Mouse (Mus musculus) lung, postnatal 36 days (tissue): ENCODE data around the gene Fgfr2.

Source experiments
- DNase-seq: peaks from one replicate; pipeline ENCODE4 v3.0.0; 2022; ENCODE audit warnings: mixed read lengths

Fgfr2 gene

DNA sequence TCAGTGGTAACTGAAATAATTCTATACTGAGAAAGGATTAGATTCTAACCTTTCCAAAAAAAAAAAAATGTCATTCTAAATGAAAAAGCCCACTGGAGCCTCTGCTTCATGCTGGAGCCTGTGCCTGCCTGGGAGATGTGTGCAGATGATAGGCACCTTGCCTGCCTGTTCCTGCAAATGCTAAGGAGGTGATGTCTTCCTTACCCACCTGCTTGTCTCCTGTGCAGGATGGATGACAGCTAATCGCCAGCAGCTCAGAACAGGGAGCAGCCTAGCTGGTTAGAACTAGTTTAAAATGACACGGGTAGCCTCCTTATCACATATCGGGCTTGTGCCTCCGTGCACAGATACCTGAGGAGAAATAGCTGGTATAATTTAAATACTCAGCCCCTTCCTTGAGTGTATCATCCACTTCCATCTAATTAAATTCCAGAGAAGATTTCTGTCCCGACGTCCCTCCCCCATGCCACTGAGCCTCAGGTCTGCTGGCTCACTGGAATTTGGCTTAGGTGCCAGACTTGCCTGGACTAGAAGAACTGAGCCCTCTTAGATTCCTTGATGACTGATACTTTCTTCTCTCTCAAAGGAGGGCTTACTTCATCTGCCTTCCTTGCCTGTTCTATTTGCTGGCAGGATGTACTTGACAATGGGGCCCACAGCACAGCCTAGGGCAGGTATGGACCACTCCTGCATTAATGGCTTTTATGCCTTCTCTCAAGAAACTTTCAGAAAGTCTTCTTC, 2782.6 kb downstream of the Fgfr2 start:
- DNase-seq, result no peak

- no peak for DNase-seq
Observed at GRCm38 (mm10) chr7:130337601-130338000, 2785.5 kb downstream of the Fgfr2 start.

- DNase-seq, result no peak
Observed at GRCm38 (mm10) chr7:130335440-130336051, 2787.6 kb downstream of the Fgfr2 start.

GRCm38 (mm10) chr7:130332515-130333220, 2790.5 kb downstream of the Fgfr2 start:
- no peak for DNase-seq

DNA sequence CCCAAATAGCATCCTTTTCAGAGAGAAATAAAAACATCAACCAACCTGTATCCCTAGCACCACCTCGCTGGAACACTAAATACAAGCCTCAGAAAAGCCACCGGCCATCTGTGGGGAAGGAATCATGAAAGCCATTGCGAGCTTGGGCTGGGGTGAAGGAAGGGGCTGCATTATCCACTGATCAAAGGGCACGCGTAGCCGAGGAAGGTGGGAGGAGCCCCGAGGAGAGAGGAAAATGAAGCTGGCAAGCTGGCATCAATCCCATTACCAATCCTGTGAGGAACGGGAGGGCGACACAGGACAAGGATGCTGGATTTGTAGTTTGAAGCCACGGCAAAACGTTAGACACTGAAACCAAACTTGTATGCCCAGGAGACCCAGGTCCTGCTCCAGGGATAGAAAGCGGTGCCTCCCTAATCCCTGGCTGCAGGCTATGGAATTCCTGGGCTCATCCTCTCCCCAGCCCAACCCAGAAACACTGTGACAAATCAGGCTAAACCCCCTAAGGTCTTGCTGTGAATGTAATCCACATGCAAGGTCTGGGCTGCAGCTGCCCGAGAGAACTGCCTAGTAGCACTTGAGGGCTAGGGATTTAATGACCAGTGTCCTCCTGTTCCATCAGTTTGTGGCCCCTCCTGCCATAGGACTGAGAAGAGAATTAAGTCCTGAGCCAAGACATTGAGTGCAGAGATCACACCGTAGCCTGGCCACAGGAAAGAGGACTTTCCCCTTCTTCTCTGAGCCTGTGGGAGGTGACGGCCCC, 2795.4 kb downstream of the Fgfr2 start:
- no peak for DNase-seq

DNA sequence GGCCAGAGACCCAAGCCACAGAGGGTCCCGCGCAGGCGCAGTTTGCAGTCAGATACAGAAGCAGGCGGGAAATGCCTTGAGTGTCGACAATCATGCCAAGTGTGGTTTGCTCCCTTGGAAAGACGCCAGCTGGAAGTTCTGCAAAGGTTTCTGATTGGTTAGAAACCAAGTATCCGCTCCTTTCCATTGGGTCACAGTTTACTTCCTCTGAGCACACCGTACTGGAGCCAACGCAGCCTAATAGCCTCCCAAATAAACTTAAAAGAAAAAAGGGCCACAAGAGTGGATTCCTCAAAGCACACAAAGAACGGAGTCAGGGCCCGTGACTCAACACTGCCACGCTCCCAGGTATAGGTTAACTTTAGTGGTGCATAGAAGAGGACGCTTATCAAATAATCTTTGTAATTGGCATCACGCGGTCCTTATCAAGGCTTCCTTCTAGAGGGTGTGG, 2797.1 kb downstream of the Fgfr2 start:
- peak; percentile 88 for DNase-seq

- DNase-seq, result no peak
Observed at GRCm38 (mm10) chr7:130324716-130325401, 2798.3 kb downstream of the Fgfr2 start.

DNA sequence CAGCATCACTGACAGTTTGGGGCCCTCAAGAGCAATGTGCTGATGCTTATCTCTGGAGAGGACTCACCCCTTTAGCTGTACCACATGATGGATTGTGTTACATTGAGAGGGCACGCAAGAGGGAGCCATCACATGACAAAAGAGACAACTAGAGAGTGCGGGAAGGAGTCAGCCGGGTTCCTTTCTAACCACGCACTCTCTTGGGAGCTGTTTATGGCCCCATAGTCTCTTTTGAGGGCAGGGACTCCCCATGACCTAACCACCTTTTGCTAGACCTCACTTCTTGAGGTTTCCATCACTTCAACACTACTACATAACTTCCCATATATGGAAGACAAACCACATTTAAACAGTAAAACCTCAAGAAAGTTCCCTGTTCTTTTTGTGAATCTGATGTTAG, 2799.4 kb downstream of the Fgfr2 start:
- no peak for DNase-seq

- peak; percentile 53 for DNase-seq
Observed at GRCm38 (mm10) chr7:130319799-130320556, 2803.2 kb downstream of the Fgfr2 start.

DNA sequence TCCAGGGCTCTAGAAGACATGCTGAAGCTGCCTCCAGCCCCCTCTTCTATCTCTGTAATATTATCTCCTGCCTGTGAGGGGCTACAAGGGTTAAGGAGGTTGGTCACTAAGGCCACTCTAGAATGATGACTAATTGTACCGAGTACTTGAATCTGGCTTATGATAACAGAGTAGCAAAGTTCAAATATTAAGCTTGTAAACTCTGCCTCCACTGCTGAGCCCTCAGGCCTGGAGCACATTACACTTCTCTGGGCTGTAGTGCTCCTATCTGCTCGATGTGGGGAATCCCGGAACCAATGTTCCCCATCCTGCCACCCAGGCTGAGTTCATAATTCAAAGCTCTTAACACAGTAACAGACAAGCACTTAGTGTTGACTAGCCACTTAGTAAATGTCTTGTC, 2806.9 kb downstream of the Fgfr2 start:
- DNase-seq, result no peak

- DNase-seq, result peak; percentile 16
Observed at GRCm38 (mm10) chr7:130315221-130315620, 2807.9 kb downstream of the Fgfr2 start.

- no peak for DNase-seq
Observed at GRCm38 (mm10) chr7:130314658-130315057, 2808.5 kb downstream of the Fgfr2 start.

DNA sequence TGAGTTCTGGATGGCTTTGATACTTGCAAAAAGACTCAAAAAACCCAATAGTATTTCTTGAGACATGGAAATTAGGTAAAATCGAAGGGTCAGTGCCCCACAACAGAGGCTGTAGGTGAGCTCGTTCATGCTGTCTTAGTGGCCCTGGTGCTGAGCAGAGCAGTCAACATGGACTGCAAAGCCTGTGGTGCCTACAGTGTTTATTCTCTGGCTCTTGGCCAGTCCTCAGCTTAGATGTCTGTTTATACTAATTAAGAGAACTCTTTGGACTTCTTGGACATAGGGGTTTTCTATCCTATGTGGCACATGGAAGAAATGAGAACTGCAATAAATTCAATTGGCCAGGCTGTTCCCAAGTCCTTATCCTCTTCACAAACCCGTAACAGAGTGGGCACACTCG, 2811.8 kb downstream of the Fgfr2 start:
- peak; percentile 24 for DNase-seq

GRCm38 (mm10) chr7:130309180-130309579, 2814.0 kb downstream of the Fgfr2 start:
- DNase-seq, result no peak

DNA sequence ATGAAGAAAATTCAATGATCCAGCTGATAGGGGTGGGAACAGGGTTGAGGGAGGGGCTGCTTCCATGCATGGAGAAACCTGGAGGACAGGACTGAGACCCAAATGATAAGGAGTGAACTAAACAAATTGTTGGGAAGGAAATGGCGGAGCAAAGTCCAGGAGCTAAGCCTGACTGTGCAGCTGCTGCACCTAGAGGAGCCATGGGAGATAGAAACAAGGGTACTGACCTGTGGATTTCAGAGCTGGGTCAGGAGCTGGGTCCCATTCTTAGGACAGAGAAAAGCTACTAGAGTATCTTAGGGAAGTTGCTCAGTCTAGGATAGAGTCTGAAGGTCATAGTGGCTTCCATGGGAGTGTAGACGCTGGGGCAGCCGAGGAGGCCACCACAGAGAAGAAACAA, 2816.1 kb downstream of the Fgfr2 start:
- no peak for DNase-seq

GRCm38 (mm10) chr7:130304642-130305041, 2818.5 kb downstream of the Fgfr2 start:
- DNase-seq, result no peak

DNA sequence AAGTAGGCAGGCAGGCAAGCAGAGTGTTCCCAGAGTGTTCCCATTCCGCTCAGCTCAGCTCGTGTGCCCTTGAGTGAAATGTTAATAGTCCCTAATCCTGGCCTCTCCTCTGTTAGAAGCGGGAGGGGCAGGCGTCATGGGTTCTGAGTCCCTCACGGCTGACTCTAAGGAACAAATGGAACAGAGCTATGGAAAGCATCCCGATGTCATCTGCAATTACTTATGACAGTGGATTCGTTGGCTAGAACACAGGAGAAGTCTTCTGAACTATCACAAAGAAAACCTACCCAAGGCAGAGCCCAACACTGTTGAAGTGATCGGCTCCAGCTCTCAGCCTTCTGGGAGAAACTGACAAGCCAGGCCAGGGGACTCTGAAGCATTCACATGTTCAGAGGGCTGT, 2819.7 kb downstream of the Fgfr2 start:
- no peak for DNase-seq

GRCm38 (mm10) chr7:130300606-130301005, 2822.5 kb downstream of the Fgfr2 start:
- DNase-seq, result no peak

GRCm38 (mm10) chr7:130298926-130299594, 2824.1 kb downstream of the Fgfr2 start:
- no peak for DNase-seq

DNA sequence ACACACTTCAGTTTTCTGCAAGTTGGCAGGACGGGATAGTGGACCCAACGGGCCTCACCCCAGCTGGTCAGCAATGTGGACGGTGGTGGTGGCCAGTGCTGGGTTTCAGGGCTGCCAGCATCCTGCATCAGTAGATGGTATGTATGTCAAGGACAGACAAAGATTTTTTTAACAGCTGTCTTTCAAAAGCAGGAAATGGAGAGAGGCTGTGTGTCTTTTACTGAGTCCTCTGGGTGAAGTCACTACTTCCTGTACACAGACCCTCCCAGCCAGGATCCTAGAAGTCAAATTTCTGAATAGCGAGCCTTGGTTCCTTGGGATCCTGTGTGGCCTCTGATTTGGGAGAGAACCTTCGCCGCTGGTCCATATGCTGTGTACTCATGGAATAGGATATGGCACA, 2832.0 kb downstream of the Fgfr2 start:
- no peak for DNase-seq

- DNase-seq, result no peak
Observed at GRCm38 (mm10) chr7:130289428-130289790, 2833.7 kb downstream of the Fgfr2 start.
